Mouse (Mus musculus) G1E (cell line): ENCODE results near the gene Dock11. TPM values are rescaled to one million over a fixed set of nuclear protein-coding genes. Genes with fewer than 3 reads are reported as not detected.

ENCODE experiments used
- ATAC-seq: 2 replicates; pipeline ENCODE4 v1.8.0; 2016; ENCODE audit warnings: mild to moderate bottlenecking; ENCODE audit not compliant: insufficient number of reproducible peaks, poor library complexity, low FRiP score, severe bottlenecking; ENCODE audit errors: extremely low read depth
- DNase-seq: peaks from one replicate; pipeline ENCODE4 v3.0.0; 2012; ENCODE audit warnings: low spot score
- H3K27me3 ChIP-seq: 2 replicates; pipeline ENCODE4 v1.6.1; 2012; ENCODE audit warnings: mild to moderate bottlenecking, low read length, inconsistent platforms; ENCODE audit not compliant: insufficient read depth
- H3K36me3 ChIP-seq: replicated peaks from 2 replicates; pipeline ENCODE3; 2012; ENCODE audit warnings: mild to moderate bottlenecking, inconsistent platforms
- H3K4me1 ChIP-seq: 2 replicates; pipeline ENCODE4 v1.6.1; 2012; ENCODE audit warnings: low read depth, low read length, inconsistent platforms, mixed read lengths; ENCODE audit not compliant: insufficient read depth
- H3K4me3 ChIP-seq: 2 replicates; pipeline ENCODE4 v1.5.1; 2012; ENCODE audit warnings: low read depth, mild to moderate bottlenecking, inconsistent platforms, low read length, moderate library complexity, mixed read lengths
- H3K9me3 ChIP-seq: replicated peaks from 2 replicates; pipeline ENCODE4 v1.6.1; 2012; ENCODE audit warnings: inconsistent platforms
- CTCF ChIP-seq: IDR thresholded peaks from 2 replicates; pipeline ENCODE4 v1.5.1; 2012; ENCODE audit warnings: low read depth, low read length, inconsistent platforms, mixed read lengths
- GATA1 ChIP-seq: IDR thresholded peaks from 2 replicates; pipeline ENCODE4 v1.6.1; 2012; ENCODE audit warnings: borderline replicate concordance, low read length, inconsistent platforms, mixed read lengths
- GATA2 ChIP-seq: IDR thresholded peaks from 2 replicates; pipeline ENCODE4 v1.6.1; 2012; ENCODE audit warnings: low read depth, low read length, inconsistent platforms, borderline replicate concordance
- POLR2AphosphoS5 ChIP-seq: IDR thresholded peaks from 2 replicates; pipeline ENCODE4 v1.6.1; 2012; ENCODE audit warnings: low read depth, low read length, inconsistent platforms; ENCODE audit not compliant: insufficient replicate concordance
- TAL1 ChIP-seq: conservative IDR thresholded peaks from 2 replicates; pipeline ENCODE4 v1.6.1; 2012; ENCODE audit warnings: low read depth, low read length, inconsistent platforms, mixed read lengths
- polyA plus RNA-seq: library from polyadenylated mRNA; stranded (reverse); fragments of >175 nt; gene quantifications from 2 replicates; pipeline ENCODE4 v1.2.3, GENCODE M21; 2012
- total RNA-seq, 2 experiments: library from RNA; stranded (forward) in 1 of 2; stranded (reverse) in 1 of 2; fragments of 200-1000 nt in 1 of 2; fragments of >200 nt in 1 of 2; fragmentation: Nextera tagmentation in 1 of 2; gene quantifications; 2 replicates each; pipeline ENCODE4 v1.2.3; 2014 to 2017

The Dock11 gene
- total and polyA plus RNA-seq, 3 experiments = not detected

GRCm38 (mm10) chrX:36108601-36109000 lies 220.0 kb downstream of the Dock11 start:
- no peaks in the 10 kb centered on the region for H3K4me1 ChIP-seq
- H3K4me3 ChIP-seq = no peak overlapping the region
- DNase-seq = no peak
- no peaks in the 10 kb centered on the region for H3K9me3 ChIP-seq
- no peaks in the 10 kb centered on the region for H3K27me3 ChIP-seq
- no peaks in the 10 kb centered on the region for H3K36me3 ChIP-seq
- no peak for ATAC-seq
- TF ChIP-seq CTCF = no peak
- TF ChIP-seq GATA2 = no peak
- TF ChIP-seq TAL1 = no peak
- TF ChIP-seq GATA1 = no peak
- TF ChIP-seq POLR2AphosphoS5 = no peak

GRCm38 (mm10) chrX:36111622-36112421 lies 223.2 kb downstream of the Dock11 start, which contains the start of gene Il13ra1:
Gene Il13ra1 (plus strand): TSS chrX:36112110.
- ATAC-seq = no peak

GRCm38 (mm10) chrX:36112422-36112750 lies 223.8 kb downstream of the Dock11 start:
- no peak for TF ChIP-seq GATA1
- TF ChIP-seq TAL1 = no peak
- TF ChIP-seq POLR2AphosphoS5 = no peak
- no peak for TF ChIP-seq CTCF
- TF ChIP-seq GATA2 = no peak
- ATAC-seq (no peak), DNase-seq (no peak)
- Histone ChIP-seq H3K36me3 (no peaks in the 10 kb centered on the region), H3K9me3 (no peaks in the 10 kb centered on the region), H3K4me3 (no peak overlapping the region), H3K4me1 (no peaks in the 10 kb centered on the region), H3K27me3 (no peaks in the 10 kb centered on the region)

More at GRCm38 (mm10) chrX:36111622-36112421, 223.2 kb downstream of the Dock11 start, which contains the start of gene Il13ra1:
- DNase-seq = no peak
- TF ChIP-seq TAL1 (no peak), GATA1 (no peak), POLR2AphosphoS5 (no peak), GATA2 (no peak)
- Histone ChIP-seq H3K9me3 (no peaks in the 10 kb centered on the region), H3K27me3 (no peaks in the 10 kb centered on the region), H3K36me3 (no peaks in the 10 kb centered on the region), H3K4me1 (no peaks in the 10 kb centered on the region), H3K4me3 (no peak within 1 kb of the TSS)

GRCm38 (mm10) chrX:36115171-36115570 lies 226.5 kb downstream of the Dock11 start:
- Histone ChIP-seq H3K4me1 (no peaks in the 10 kb centered on the region), H3K4me3 (no peak overlapping the region), H3K9me3 (no peaks in the 10 kb centered on the region), H3K27me3 (no peaks in the 10 kb centered on the region), H3K36me3 (no peaks in the 10 kb centered on the region)
- ATAC-seq = no peak
- no peak for TF ChIP-seq CTCF
- no peak for TF ChIP-seq GATA1
- TF ChIP-seq GATA2 = no peak
- no peak for TF ChIP-seq POLR2AphosphoS5
- TF ChIP-seq TAL1 = no peak
- no peak for DNase-seq

Other genes with a start within 250 kb of the Dock11 start
- not detected in 2 replicates for gene Il13ra1, start 223.3 kb downstream of the Dock11 start, total RNA-seq (2014; fragmentation: Nextera tagmentation)
- 0.05 TPM in 1 of 2 replicates, not detected in the other for gene Il13ra1, start 223.3 kb downstream of the Dock11 start, total RNA-seq (2017)
- not detected in 2 replicates for gene Il13ra1, start 223.3 kb downstream of the Dock11 start, polyA plus RNA-seq